Mouse (Mus musculus) liver, embryonic 14.5 days (tissue): ENCODE measurements around the gene Agk.

ENCODE experiments used
- CTCF ChIP-seq: IDR thresholded peaks from 2 replicates; pipeline ENCODE4 v1.5.1; 2016; ENCODE audit warnings: antibody characterized with exemption, low read depth, control low read depth
- EP300 ChIP-seq: IDR thresholded peaks from 2 replicates; pipeline ENCODE4 v1.6.1; 2016; ENCODE audit warnings: antibody characterized with exemption, low read depth

DNA sequence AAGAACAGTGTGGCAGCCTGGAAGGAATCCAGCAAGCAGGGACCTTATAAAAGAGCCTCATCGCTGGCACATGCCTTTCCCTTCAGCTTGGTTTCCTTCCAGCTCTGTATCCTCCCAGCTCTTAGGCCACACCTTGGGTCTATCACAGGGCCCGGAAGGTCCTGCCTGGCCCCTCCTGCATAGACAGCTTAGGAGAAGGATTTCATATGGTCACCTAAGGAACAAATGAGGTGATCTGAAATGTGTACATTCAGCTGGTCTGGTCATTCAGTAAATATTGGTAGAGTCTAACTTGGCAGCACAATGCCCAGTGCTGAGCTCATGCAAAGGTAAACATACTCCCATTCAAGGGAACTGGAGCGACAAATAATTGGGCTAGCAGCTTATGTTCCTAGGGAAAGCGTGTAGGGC, 104.6 kb downstream of the Agk start:
- TF ChIP-seq EP300 (no peak), CTCF (no peak)
